Mouse (Mus musculus): ENCODE measurements around the gene Olfr1509. TPM values are rescaled to one million over a fixed set of nuclear protein-coding genes. Genes with fewer than 3 reads are reported as not detected.

Gene Olfr1509
- polyA plus RNA-seq, 1 experiment from 2014 or later: not detected

- Histone ChIP-seq H3K36me3 (ENCODE audit: control insufficient read depth, insufficient read depth, low read length) (no peaks in the 10 kb centered on the region), H3K4me3 (ENCODE audit: low read depth, low read length) (no peak within 1 kb of the TSS), H3K27ac (ENCODE audit: low read depth, low read length) (no peak within 1 kb of the TSS), H3K4me2 (no peak within 1 kb of the TSS), H3K4me1 (ENCODE audit: control insufficient read depth, insufficient read depth, low read length) (no peaks in the 10 kb centered on the region), H3K9me3 (replicated peaks; ENCODE audit: control insufficient read depth, low read length) (no peaks in the 10 kb centered on the region; the same call in 1 of the 2 replicates), H3K27me3 (ENCODE audit: control insufficient read depth, insufficient read depth, low read length) (no peaks in the 10 kb centered on the region), H3K9ac (ENCODE audit: low read depth, low read length) (no peak within 1 kb of the TSS)
- WGBS (ENCODE audit: insufficient replicate concordance): 79% methylated on average over 4 of the region's 4 CpGs
- ATAC-seq (replicated peaks; ENCODE audit: insufficient number of reproducible peaks, low FRiP score, low TSS enrichment): no peak
These were observed 52.7 kb downstream of the Olfr1509 start, which contains the start of gene Olfr1507 for GRCm38 (mm10) chr14:52495516-52495915. Olfr1507 (minus strand) TSS chr14:52495749.

Other genes with a start within 250 kb of the Olfr1509 start
- 28.0 and 50.5 TPM in 2 replicates for gene Supt16, start 245.6 kb upstream of the Olfr1509 start, polyA plus RNA-seq (2014; fragmentation: Nextera tagmentation; extraction: Ambion mirVana)
- 34.5 and 36.9 TPM in 2 replicates for gene Chd8, start 185.2 kb upstream of the Olfr1509 start, polyA plus RNA-seq (2014; fragmentation: Nextera tagmentation; extraction: Ambion mirVana)
- gene Tox4, start 163.8 kb upstream of the Olfr1509 start, polyA plus RNA-seq (2014; fragmentation: Nextera tagmentation; extraction: Ambion mirVana): 36.5 and 43.8 TPM in 2 replicates
- 16.4 and 20.8 TPM in 2 replicates for gene Rab2b, start 163.4 kb upstream of the Olfr1509 start, polyA plus RNA-seq (2014; fragmentation: Nextera tagmentation; extraction: Ambion mirVana)
- gene Mettl3, start 137.9 kb upstream of the Olfr1509 start, polyA plus RNA-seq (2014; fragmentation: Nextera tagmentation; extraction: Ambion mirVana): 29.3 and 30.7 TPM in 2 replicates
- 9.8 and 12.0 TPM in 2 replicates for gene Sall2, start 114.2 kb upstream of the Olfr1509 start, polyA plus RNA-seq (2014; fragmentation: Nextera tagmentation; extraction: Ambion mirVana)
- gene Olfr1513, start 86.6 kb upstream of the Olfr1509 start, polyA plus RNA-seq (2014; fragmentation: Nextera tagmentation; extraction: Ambion mirVana): not detected in 2 replicates
- gene Olfr1512, start 63.8 kb upstream of the Olfr1509 start, polyA plus RNA-seq (2014; fragmentation: Nextera tagmentation; extraction: Ambion mirVana): not detected in 2 replicates
- gene Olfr1511, start 45.6 kb upstream of the Olfr1509 start, polyA plus RNA-seq (2014; fragmentation: Nextera tagmentation; extraction: Ambion mirVana): not detected in 2 replicates
- not detected in 2 replicates for gene Olfr1510, start 28.6 kb upstream of the Olfr1509 start, polyA plus RNA-seq (2014; fragmentation: Nextera tagmentation; extraction: Ambion mirVana)
- not detected in 2 replicates for gene Olfr1508, start 24.5 kb downstream of the Olfr1509 start, polyA plus RNA-seq (2014; fragmentation: Nextera tagmentation; extraction: Ambion mirVana)
- not detected in 2 replicates for gene Olfr1507, start 52.8 kb downstream of the Olfr1509 start, polyA plus RNA-seq (2014; fragmentation: Nextera tagmentation; extraction: Ambion mirVana)